Mouse (Mus musculus) kidney, embryonic 16.5 days (tissue): Measurements from ENCODE around the gene Ikzf2. TPM values are rescaled to one million over a fixed set of nuclear protein-coding genes. Genes with fewer than 3 reads are reported as not detected.

Source experiments
- ATAC-seq: fragments of 200-750 bp; cut with Nextera tagmentation; 2 replicates; pipeline ENCODE4 v1.8.0; 2017; ENCODE audit warnings: moderate TSS enrichment; ENCODE audit not compliant: low FRiP score, low TSS enrichment
- H3K27ac ChIP-seq: fragments of 300-500 bp; sonication (generic); 2 replicates; pipeline ENCODE4 v1.5.1; 2014; ENCODE audit warnings: low read length
- H3K27me3 ChIP-seq: fragments of 300-500 bp; sonication (generic); 2 replicates; pipeline ENCODE4 v1.6.1; 2014; ENCODE audit warnings: low read length, control low read depth, mixed read lengths; ENCODE audit not compliant: insufficient read depth
- H3K36me3 ChIP-seq: fragments of 300-500 bp; sonication (generic); 2 replicates; pipeline ENCODE4 v1.6.1; 2014; ENCODE audit warnings: low read length, control low read depth, mixed read lengths; ENCODE audit not compliant: insufficient read depth
- H3K4me1 ChIP-seq: fragments of 300-500 bp; sonication (generic); 2 replicates; pipeline ENCODE4 v1.6.1; 2014; ENCODE audit warnings: low read length, control low read depth, mixed read lengths; ENCODE audit not compliant: insufficient read depth
- H3K4me2 ChIP-seq: fragments of 300-500 bp; sonication (generic); replicated peaks from 2 replicates; pipeline ENCODE4 v1.6.1; 2014; ENCODE audit warnings: low read depth, low read length
- H3K4me3 ChIP-seq: fragments of 300-500 bp; sonication (generic); 2 replicates; pipeline ENCODE4 v1.5.1; 2014; ENCODE audit warnings: mild to moderate bottlenecking, low read length
- H3K9ac ChIP-seq: fragments of 300-500 bp; sonication (generic); replicated peaks from 2 replicates; pipeline ENCODE4 v1.6.1; 2014; ENCODE audit warnings: low read length
- H3K9me3 ChIP-seq: fragments of 300-500 bp; sonication (generic); 2 replicates; pipeline ENCODE4 v1.6.1; 2016; ENCODE audit warnings: low read length, control low read depth
- WGBS: fragments of 180-500 bp; shearing (Covaris S2); extraction: QIAGEN DNeasy Blood & Tissue Kit; methylation state at CpG from one replicate; pipeline ENCODE4 v1.1.7; 2014; 5-methylcytosine and 5-hydroxymethylcytosine counted together
- polyA plus RNA-seq: library from polyadenylated mRNA; unstranded; fragments of >200 nt; fragmentation: Nextera tagmentation; extraction: Ambion mirVana; gene quantifications from 2 replicates; pipeline ENCODE4 v1.2.1, GENCODE M21; 2015

Gene Ikzf2
- polyA plus RNA-seq, 1 experiment from 2014 or later, result 3.5 TPM

- no peak overlapping the region for H3K4me3 ChIP-seq
- no peaks in the 10 kb centered on the region for H3K4me1 ChIP-seq
- no peaks in the 10 kb centered on the region for H3K27me3 ChIP-seq
- no peak overlapping the region for H3K9ac ChIP-seq
- ATAC-seq, result no peak
- 87% methylated on average over 2 of the region's 2 CpGs for WGBS
- H3K4me2 ChIP-seq, result no peak overlapping the region
- no peaks in the 10 kb centered on the region for H3K9me3 ChIP-seq
- no peak overlapping the region for H3K27ac ChIP-seq
- no peaks in the 10 kb centered on the region for H3K36me3 ChIP-seq
These were observed 33.6 kb downstream of the Ikzf2 start for GRCm38 (mm10) chr1:69653419-69653818.

GRCm38 (mm10) chr1:69643138-69643537 lies 43.9 kb downstream of the Ikzf2 start:
- H3K4me3 ChIP-seq, result no peak overlapping the region
- H3K4me1 ChIP-seq, result no peaks in the 10 kb centered on the region
- no peak overlapping the region for H3K27ac ChIP-seq
- no peak overlapping the region for H3K4me2 ChIP-seq
- H3K36me3 ChIP-seq, result no peaks in the 10 kb centered on the region
- H3K9ac ChIP-seq, result no peak overlapping the region
- no peaks in the 10 kb centered on the region for H3K27me3 ChIP-seq
- no peak for ATAC-seq
- WGBS, result 90% methylated on average over 4 of the region's 4 CpGs
- no peaks in the 10 kb centered on the region for H3K9me3 ChIP-seq

GRCm38 (mm10) chr1:69641986-69642385 lies 45.1 kb downstream of the Ikzf2 start:
- H3K4me1 ChIP-seq, result 0 out of 2 replicates have a peak, but pooled peaks cover 4% of the 10 kb centered on the region

DNA sequence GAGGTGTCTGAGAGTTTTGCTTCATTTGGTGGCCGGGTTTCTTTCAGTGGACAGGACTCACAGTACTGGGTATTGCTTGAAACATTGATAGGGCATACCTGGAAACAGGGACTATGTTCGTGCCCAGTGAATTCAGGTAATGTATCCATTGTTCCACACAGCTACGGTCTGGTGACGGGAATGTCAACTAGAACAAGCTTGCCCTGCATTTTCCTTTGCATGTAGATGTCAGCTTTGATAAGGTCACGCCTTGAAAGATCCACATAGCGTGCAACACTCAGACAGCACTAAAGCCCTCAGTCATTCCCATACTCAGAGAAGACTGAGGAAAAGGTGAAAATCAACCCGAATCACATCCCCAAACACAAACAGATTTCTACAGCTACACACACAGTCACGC lies 48.7 kb downstream of the Ikzf2 start:
- H3K4me1 ChIP-seq, result 0 out of 2 replicates have a peak, but pooled peaks cover 4% of the 10 kb centered on the region
- H3K4me3 ChIP-seq, result no peak overlapping the region
- no peak; the same call in 1 of the 2 replicates for ATAC-seq
- H3K27ac ChIP-seq, result no peak overlapping the region
- no peaks in the 10 kb centered on the region for H3K27me3 ChIP-seq
- no peaks in the 10 kb centered on the region for H3K36me3 ChIP-seq
- WGBS, result 66% methylated on average over 8 of the region's 8 CpGs
- H3K9me3 ChIP-seq, result no peaks in the 10 kb centered on the region
- H3K9ac ChIP-seq, result no peak overlapping the region
- peak overlapping the region; percentile 20; the same call in 1 of the 2 replicates for H3K4me2 ChIP-seq

More at GRCm38 (mm10) chr1:69641986-69642385, 45.1 kb downstream of the Ikzf2 start:
- Histone ChIP-seq H3K4me3 (no peak overlapping the region), H3K4me2 (no peak overlapping the region), H3K9me3 (no peaks in the 10 kb centered on the region), H3K27ac (no peak overlapping the region), H3K27me3 (no peaks in the 10 kb centered on the region), H3K36me3 (no peaks in the 10 kb centered on the region), H3K9ac (no peak overlapping the region)
- 60% methylated on average over 6 of the region's 6 CpGs for WGBS
- no peak for ATAC-seq

GRCm38 (mm10) chr1:69637907-69638306 lies 49.1 kb downstream of the Ikzf2 start:
- ATAC-seq, result no peak
- H3K4me1 ChIP-seq, result 0 out of 2 replicates have a peak, but pooled peaks cover 4% of the 10 kb centered on the region
- H3K9ac ChIP-seq, result no peak overlapping the region
- peak overlapping the region; percentile 20; the same call in 1 of the 2 replicates for H3K4me2 ChIP-seq
- no peaks in the 10 kb centered on the region for H3K9me3 ChIP-seq
- WGBS, result 59% methylated on average over 3 of the region's 3 CpGs
- no peaks in the 10 kb centered on the region for H3K36me3 ChIP-seq
- H3K27me3 ChIP-seq, result no peaks in the 10 kb centered on the region
- no peak overlapping the region for H3K27ac ChIP-seq
- H3K4me3 ChIP-seq, result no peak overlapping the region

GRCm38 (mm10) chr1:69634259-69634658 lies 52.8 kb downstream of the Ikzf2 start:
- ATAC-seq, result no peak
- Histone ChIP-seq H3K27ac (no peak overlapping the region), H3K9ac (no peak overlapping the region), H3K9me3 (no peaks in the 10 kb centered on the region), H3K27me3 (no peaks in the 10 kb centered on the region), H3K36me3 (no peaks in the 10 kb centered on the region), H3K4me3 (no peak overlapping the region), H3K4me1 (0 out of 2 replicates have a peak, but pooled peaks cover 4% of the 10 kb centered on the region), H3K4me2 (no peak overlapping the region)
- 93% methylated on average over 2 of the region's 2 CpGs for WGBS

DNA sequence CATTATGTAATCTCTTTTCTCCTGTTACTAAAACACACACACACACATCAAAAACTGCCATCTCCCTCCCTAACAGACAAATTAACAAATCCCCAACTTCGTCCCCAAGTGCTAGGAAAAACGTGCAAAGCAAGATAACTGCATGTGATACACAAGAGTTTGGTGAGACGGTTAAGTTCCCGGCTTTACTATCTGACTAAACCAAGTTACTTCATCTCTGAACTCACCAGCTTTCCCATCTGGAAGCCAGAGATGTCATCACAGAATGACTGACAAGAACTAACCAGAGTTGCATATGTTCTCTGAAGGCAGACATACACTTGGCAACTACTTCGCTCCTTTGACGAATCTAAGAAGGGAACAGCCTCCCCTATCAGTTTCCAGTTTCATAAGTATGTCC lies 56.5 kb downstream of the Ikzf2 start:
- no peaks in the 10 kb centered on the region for H3K36me3 ChIP-seq
- WGBS, result 82% methylated on average over 6 of the region's 6 CpGs
- no peak overlapping the region for H3K4me2 ChIP-seq

DNA sequence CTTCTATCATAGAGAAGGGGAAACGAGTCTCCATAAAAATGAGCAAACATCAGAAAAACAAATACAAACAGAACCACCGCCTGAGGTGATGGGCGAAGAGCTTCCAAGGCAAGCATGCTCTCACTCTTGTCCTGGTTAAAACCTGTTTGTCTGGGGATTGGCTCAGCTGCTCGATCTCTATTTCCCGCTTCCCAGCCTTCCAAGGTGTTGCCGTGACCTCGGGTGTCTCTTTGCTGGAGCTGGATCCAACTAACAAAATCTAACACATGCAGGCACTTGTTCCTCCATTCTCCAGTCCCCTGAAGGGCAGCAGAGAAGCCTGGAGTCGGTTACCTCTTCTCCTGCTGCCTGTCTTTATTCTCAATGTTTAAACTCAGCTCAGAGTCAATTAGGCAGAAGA lies 57.5 kb downstream of the Ikzf2 start:
- Histone ChIP-seq H3K9ac (no peak overlapping the region), H3K4me1 (no peaks in the 10 kb centered on the region), H3K27ac (no peak overlapping the region), H3K9me3 (no peaks in the 10 kb centered on the region), H3K27me3 (no peaks in the 10 kb centered on the region), H3K4me2 (no peak overlapping the region), H3K36me3 (no peaks in the 10 kb centered on the region), H3K4me3 (no peak overlapping the region)
- no peak for ATAC-seq
- WGBS, result 71% methylated on average over 8 of the region's 8 CpGs

More for the DNA sequence above, 56.5 kb downstream of the Ikzf2 start:
- Histone ChIP-seq H3K9ac (no peak overlapping the region), H3K27ac (no peak overlapping the region), H3K9me3 (no peaks in the 10 kb centered on the region), H3K4me3 (no peak overlapping the region), H3K4me1 (no peaks in the 10 kb centered on the region), H3K27me3 (no peaks in the 10 kb centered on the region)
- no peak for ATAC-seq

- 83% methylated on average over 5 of the region's 5 CpGs for WGBS
- Histone ChIP-seq H3K27me3 (no peaks in the 10 kb centered on the region), H3K4me2 (no peak overlapping the region), H3K4me3 (no peak overlapping the region), H3K27ac (no peak overlapping the region), H3K4me1 (0 out of 2 replicates have a peak, but pooled peaks cover 5% of the 10 kb centered on the region), H3K9ac (no peak overlapping the region), H3K9me3 (no peaks in the 10 kb centered on the region), H3K36me3 (no peaks in the 10 kb centered on the region)
- no peak for ATAC-seq
These were observed 75.0 kb downstream of the Ikzf2 start for GRCm38 (mm10) chr1:69612076-69612475.

- H3K4me1 ChIP-seq, result 0 out of 2 replicates have a peak, but pooled peaks cover 5% of the 10 kb centered on the region
- H3K4me2 ChIP-seq, result 0 out of 2 replicates have a peak overlapping the region, but pooled peaks have one; percentile 18
- no peaks in the 10 kb centered on the region for H3K36me3 ChIP-seq
- H3K27ac ChIP-seq, result peak overlapping the region; percentile 13; the same call in 1 of the 2 replicates
- no peak overlapping the region for H3K4me3 ChIP-seq
- H3K27me3 ChIP-seq, result no peaks in the 10 kb centered on the region
- H3K9ac ChIP-seq, result no peak overlapping the region
- peak; percentile 74; the same call in 1 of the 2 replicates for ATAC-seq
- 75% methylated on average over 4 of the region's 4 CpGs for WGBS
- no peaks in the 10 kb centered on the region for H3K9me3 ChIP-seq
These were observed 75.8 kb downstream of the Ikzf2 start for GRCm38 (mm10) chr1:69611204-69611725.
